Mouse (Mus musculus): ENCODE measurements around the gene H2-Q2. TPM values are rescaled to one million over a fixed set of nuclear protein-coding genes. Genes with fewer than 3 reads are reported as not detected.
A peak's percentile ranks its signal among the peaks of the same experiment; 100 is the strongest.
"Not testable (repeated sequence)": the region's sequence is repeated elsewhere in the genome, so short reads cannot be mapped to it uniquely, and the experiment has no call there.

H2-Q2 gene
- polyA plus RNA-seq (2016; fragmentation: Nextera tagmentation; extraction: Ambion mirVana), result 0.72 and 0.85 TPM in 2 replicates

DNA sequence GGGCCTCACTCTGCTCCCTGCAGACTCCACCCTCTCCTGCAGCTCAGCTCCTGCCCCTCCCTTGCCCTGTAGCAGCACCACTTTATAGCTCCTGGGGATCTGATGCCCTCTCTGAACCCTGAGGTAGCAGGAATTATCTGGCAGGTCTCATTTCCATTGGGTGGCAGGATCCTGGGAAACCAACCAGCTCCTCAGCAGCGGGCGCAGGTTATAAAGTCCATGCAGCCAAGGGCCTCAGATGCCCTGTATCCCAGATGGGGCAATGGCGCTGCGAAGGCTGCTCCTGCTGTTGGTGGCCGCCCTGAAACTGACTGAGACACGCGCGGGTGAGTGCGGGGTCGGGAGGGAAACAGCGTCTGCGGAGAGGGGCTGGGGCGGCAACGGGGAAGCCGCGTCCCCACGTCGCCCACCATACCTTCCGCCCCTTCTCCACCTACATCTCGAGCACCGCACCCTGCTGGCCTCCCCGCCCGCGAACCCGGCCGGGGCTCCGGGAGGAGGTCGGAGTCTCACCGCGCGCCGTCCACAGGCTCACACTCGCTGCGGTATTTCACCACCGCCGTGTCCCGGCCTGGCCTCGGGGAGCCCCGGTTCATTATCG is at the start of gene H2-Q2:
Gene H2-Q2 (plus strand): TSS at position 172 of the 601 bp plus-strand sequence.
- Histone ChIP-seq H3K4me1 (no peaks in the 10 kb centered on the region), H3K9me3 (replicated peaks) (no peaks in the 10 kb centered on the region), H3K9ac (no peak within 1 kb of the TSS), H3K27me3 (replicated peaks) (peaks cover 50% of the 10 kb centered on the region), H3K4me2 (peak within 1 kb of the TSS; percentile 60), H3K4me3 (peak within 1 kb of the TSS; percentile 39), H3K36me3 (no peaks in the 10 kb centered on the region), H3K27ac (no peak within 1 kb of the TSS)
- no peak for ATAC-seq
- 2% methylated on average over 34 of the region's 40 CpGs for WGBS (ENCODE audit: insufficient replicate concordance)

DNA sequence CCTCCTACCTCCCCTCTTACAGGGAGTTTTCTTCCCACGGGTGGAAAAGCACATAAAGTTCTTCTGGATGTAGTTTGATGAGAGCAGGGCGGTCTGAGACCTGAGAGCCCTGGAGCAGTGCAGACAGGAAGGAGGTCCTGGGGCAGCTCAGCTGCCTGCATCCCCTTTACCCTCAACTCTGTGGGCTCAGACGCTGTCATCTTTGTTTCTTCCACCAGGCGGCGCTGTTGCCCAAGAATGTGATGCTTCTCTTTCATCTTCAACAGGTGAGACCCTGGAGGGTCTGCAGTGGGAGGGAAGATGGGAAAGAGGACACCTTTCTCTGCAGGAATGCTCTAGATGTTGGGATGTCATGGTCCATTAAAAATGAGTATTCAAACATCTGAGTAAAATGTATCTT is 46.2 kb upstream of the H2-Q2 start:
- WGBS (ENCODE audit: insufficient replicate concordance), result 6% methylated on average over 5 of the region's 5 CpGs

GRCm38 (mm10) chr17:35300261-35300945 is 41.6 kb upstream of the H2-Q2 start:
- H3K27ac ChIP-seq; H3K4me3 ChIP-seq; ATAC-seq; H3K36me3 ChIP-seq; H3K27me3 ChIP-seq (replicated peaks); H3K4me2 ChIP-seq; H3K4me1 ChIP-seq; H3K9ac ChIP-seq; H3K9me3 ChIP-seq (replicated peaks): not testable (repeated sequence)
- WGBS (ENCODE audit: insufficient replicate concordance), result 64% methylated on average over 7 of the region's 7 CpGs

More for the DNA sequence above, 46.2 kb upstream of the H2-Q2 start:
- H3K4me3 ChIP-seq; H3K36me3 ChIP-seq; H3K9ac ChIP-seq; ATAC-seq; H3K27ac ChIP-seq; H3K4me1 ChIP-seq; H3K9me3 ChIP-seq (replicated peaks); H3K4me2 ChIP-seq; H3K27me3 ChIP-seq (replicated peaks): not testable (repeated sequence)

DNA sequence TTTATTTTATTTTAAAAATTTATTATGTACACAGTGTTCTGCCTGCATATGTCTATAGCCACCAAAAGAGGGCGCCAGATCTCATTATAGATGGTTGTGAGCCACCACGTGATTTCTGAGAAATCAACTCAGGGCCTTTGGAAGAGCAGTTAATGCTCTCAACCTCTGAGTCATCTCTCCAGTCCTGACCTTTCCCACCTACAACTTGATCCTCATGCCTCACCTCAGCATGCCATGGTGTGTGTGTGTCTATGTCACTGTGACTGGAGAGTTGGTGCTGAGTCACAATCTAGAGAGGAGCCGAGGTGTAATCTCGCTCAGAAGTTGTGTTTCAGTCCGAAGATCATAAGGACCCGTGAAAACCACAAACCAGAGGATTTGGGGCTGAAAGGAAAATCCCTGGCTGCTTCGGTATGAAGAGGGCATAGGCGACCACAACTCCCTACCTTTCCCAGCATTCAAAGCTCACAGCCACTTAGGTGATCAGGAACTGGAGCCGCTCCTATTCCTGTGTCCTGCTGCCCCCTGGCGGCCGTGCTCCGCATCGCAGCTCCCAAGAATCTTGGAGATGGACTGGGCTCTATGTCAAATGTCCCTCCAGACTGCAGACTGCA is 40.3 kb upstream of the H2-Q2 start:
- Histone ChIP-seq H3K4me1 (peaks cover 4% of the 10 kb centered on the region; the same call in 1 of the 2 replicates), H3K36me3 (no peaks in the 10 kb centered on the region), H3K9me3 (replicated peaks) (no peaks in the 10 kb centered on the region), H3K27ac (no peak overlapping the region), H3K4me3 (no peak overlapping the region), H3K27me3 (replicated peaks) (peaks cover 7% of the 10 kb centered on the region; the same call in 1 of the 2 replicates), H3K4me2 (peak overlapping the region; percentile 37), H3K9ac (no peak overlapping the region)
- ATAC-seq, result no peak
- WGBS (ENCODE audit: insufficient replicate concordance), result 17% methylated on average over 13 of the region's 13 CpGs

DNA sequence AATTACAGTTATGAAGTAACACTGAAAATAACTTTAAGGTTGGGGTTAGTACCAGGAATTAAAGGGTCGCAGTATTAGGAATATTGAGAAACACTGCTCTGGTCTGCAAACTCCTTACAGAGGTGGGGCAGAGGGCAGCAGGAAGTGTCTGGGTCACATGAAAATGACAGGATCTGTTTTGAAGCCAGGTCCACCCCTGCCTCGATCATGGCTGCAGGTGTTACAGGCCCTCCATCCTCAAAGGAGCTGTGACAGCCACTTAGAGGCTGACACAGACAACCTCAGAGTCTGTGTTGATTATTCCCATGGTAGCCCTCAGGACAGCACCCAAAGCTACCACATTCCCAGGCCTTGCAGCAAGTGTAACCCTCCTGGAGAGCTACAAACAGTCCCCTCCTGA is 38.8 kb upstream of the H2-Q2 start:
- Histone ChIP-seq H3K4me3 (no peak overlapping the region), H3K9me3 (replicated peaks) (no peaks in the 10 kb centered on the region), H3K36me3 (no peaks in the 10 kb centered on the region), H3K4me1 (peaks cover 4% of the 10 kb centered on the region; the same call in 1 of the 2 replicates), H3K4me2 (no peak overlapping the region), H3K27me3 (replicated peaks) (peaks cover 22% of the 10 kb centered on the region; the same call in 1 of the 2 replicates), H3K9ac (no peak overlapping the region), H3K27ac (no peak overlapping the region)
- WGBS (ENCODE audit: insufficient replicate concordance), result 54% methylated on average over 2 of the region's 2 CpGs
- no peak for ATAC-seq

DNA sequence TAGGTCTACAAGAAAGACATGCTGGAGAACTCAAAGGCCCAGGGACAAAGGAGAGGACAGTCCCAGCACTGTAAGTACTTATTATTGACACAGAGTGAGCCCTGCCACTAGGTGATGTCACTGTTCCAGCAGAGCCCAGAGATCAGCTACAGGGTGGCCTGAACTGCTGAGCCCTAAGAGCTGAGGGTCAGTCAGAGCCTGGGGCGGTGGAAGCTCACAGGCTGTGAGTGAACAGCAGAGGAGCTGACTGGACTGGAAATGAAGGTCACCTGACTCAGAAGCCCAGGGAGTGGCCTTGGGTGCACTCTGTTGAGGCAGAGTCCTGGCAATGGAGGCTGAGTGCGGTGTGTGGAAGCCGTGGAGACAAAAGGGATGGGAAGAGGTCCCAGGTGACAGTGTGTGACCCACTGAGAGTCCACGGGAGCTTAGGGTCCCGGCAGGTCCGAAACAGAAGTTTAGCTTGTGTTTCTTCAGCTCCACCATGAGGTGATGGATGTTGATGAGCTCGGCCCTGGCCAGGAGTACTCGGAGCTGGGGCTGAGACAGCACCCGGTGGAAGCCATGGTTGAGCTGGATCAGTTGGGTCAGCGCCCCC is 38.2 kb upstream of the H2-Q2 start:
- H3K27ac ChIP-seq, result no peak overlapping the region
- no peak overlapping the region for H3K9ac ChIP-seq
- H3K9me3 ChIP-seq (replicated peaks), result no peaks in the 10 kb centered on the region
- peaks cover 27% of the 10 kb centered on the region; the same call in 1 of the 2 replicates for H3K27me3 ChIP-seq (replicated peaks)
- H3K36me3 ChIP-seq, result no peaks in the 10 kb centered on the region
- no peak overlapping the region for H3K4me2 ChIP-seq
- ATAC-seq, result peak; percentile 49
- WGBS (ENCODE audit: insufficient replicate concordance), result 72% methylated on average over 10 of the region's 10 CpGs
- no peak overlapping the region for H3K4me3 ChIP-seq
- peaks cover 4% of the 10 kb centered on the region; the same call in 1 of the 2 replicates for H3K4me1 ChIP-seq

GRCm38 (mm10) chr17:35304478-35304877 is 37.6 kb upstream of the H2-Q2 start:
- peaks cover 27% of the 10 kb centered on the region; the same call in 1 of the 2 replicates for H3K27me3 ChIP-seq (replicated peaks)
- ATAC-seq, result no peak
- no peak overlapping the region for H3K4me3 ChIP-seq
- WGBS (ENCODE audit: insufficient replicate concordance), result 48% methylated on average over 6 of the region's 6 CpGs
- no peak overlapping the region for H3K4me2 ChIP-seq
- H3K36me3 ChIP-seq, result no peaks in the 10 kb centered on the region
- H3K9ac ChIP-seq, result no peak overlapping the region
- no peaks in the 10 kb centered on the region for H3K9me3 ChIP-seq (replicated peaks)
- no peak overlapping the region for H3K27ac ChIP-seq
- H3K4me1 ChIP-seq, result peaks cover 4% of the 10 kb centered on the region; the same call in 1 of the 2 replicates

DNA sequence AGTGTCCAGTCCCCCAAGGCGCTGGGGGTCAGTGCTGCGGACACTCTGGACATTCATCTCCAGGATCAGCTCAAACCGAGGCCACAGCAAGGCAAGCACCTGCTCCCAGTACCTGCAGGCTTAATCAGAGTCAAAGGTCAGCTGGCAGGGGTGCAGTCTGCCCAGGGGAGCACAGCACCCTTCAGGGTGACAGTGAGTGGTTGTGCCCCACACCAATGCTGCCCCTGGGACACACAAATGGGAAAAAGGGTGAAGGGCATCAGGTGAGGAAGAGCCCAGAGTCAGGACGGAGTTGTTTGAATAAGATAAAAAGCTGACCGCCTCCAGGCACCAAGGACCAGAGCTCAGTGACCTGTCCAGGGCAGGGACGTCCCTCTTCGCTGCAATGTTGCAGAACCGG is 37.1 kb upstream of the H2-Q2 start:
- H3K9me3 ChIP-seq (replicated peaks); H3K9ac ChIP-seq; H3K4me3 ChIP-seq; H3K4me1 ChIP-seq; ATAC-seq; H3K36me3 ChIP-seq; H3K27ac ChIP-seq; H3K4me2 ChIP-seq: not testable (repeated sequence)
- WGBS (ENCODE audit: insufficient replicate concordance), result 59% methylated on average over 8 of the region's 8 CpGs
- peaks cover 27% of the 10 kb centered on the region; the same call in 1 of the 2 replicates for H3K27me3 ChIP-seq (replicated peaks)

DNA sequence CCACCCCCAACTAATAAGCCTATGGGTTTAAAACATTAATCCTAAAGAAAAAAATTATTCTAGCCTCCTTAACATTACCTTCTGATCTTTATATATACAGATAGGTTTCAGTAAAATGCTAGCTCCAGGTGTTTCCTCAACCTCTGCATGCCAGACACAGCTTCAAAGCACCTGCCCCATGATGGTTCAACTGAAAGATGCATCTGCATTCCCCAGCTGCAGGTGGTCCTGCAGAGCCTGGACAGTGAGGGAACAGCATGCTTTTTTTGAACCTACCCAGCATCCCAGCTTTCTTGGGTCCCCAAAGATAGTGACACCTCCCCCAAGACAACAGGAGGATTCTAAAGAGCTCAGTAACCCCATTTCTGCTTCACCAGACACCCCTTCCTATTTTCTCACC is 23.4 kb upstream of the H2-Q2 start:
- Histone ChIP-seq H3K27me3 (replicated peaks) (peaks cover 58% of the 10 kb centered on the region), H3K4me3 (no peak overlapping the region), H3K4me1 (no peaks in the 10 kb centered on the region), H3K27ac (no peak overlapping the region), H3K4me2 (no peak overlapping the region), H3K36me3 (no peaks in the 10 kb centered on the region), H3K9ac (no peak overlapping the region), H3K9me3 (replicated peaks) (no peaks in the 10 kb centered on the region)
- no peak for ATAC-seq

DNA sequence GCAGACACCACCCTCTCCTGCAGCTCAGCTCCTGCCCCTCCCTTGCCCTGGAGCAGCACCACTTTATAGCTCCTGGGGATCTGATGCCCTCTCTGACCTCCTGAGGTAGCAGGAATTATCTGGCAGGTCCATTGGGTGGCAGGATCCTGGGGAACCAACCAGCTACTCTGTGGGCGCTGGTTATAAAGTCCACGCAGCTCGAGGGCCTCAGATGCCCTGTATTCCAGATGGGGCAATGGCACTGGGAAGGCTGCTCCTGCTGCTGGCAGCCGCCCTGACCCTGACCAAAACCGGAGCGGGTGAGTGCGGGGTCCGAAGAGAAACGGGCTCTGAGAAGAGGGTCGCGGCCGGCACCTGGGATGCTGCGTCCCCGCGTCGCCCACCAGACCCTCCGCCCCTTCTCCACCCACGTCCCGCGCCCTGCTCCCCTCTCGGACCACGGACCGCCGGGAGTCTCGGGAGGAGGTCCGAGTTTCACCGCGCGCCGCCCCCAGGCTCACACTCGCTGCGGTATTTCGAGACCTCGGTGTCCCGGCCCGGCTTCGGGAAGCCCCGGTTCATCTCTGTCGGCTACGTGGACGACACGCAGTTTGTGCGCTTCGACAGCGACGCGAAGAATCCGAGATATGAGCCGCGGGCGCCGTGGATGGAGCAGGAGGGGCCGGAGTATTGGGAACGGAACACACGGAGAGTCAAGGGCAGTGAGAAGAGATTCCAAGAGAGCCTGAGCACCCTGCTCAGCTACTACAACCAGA is 21.5 kb upstream of the H2-Q2 start, which contains the start of gene H2-Q1:
Gene H2-Q1 (plus strand): TSS at position 79 of the 755 bp plus-strand sequence.
- no peaks in the 10 kb centered on the region for H3K36me3 ChIP-seq
- peak within 1 kb of the TSS; percentile 14 for H3K4me3 ChIP-seq
- no peak within 1 kb of the TSS for H3K27ac ChIP-seq
- no peaks in the 10 kb centered on the region for H3K9me3 ChIP-seq (replicated peaks)
- H3K4me1 ChIP-seq, result no peaks in the 10 kb centered on the region
- no peak for ATAC-seq
- H3K27me3 ChIP-seq (replicated peaks), result peaks cover 65% of the 10 kb centered on the region
- WGBS (ENCODE audit: insufficient replicate concordance), result 4% methylated on average over 55 of the region's 55 CpGs
- H3K9ac ChIP-seq, result no peak within 1 kb of the TSS
- H3K4me2 ChIP-seq, result peak within 1 kb of the TSS; percentile 57

DNA sequence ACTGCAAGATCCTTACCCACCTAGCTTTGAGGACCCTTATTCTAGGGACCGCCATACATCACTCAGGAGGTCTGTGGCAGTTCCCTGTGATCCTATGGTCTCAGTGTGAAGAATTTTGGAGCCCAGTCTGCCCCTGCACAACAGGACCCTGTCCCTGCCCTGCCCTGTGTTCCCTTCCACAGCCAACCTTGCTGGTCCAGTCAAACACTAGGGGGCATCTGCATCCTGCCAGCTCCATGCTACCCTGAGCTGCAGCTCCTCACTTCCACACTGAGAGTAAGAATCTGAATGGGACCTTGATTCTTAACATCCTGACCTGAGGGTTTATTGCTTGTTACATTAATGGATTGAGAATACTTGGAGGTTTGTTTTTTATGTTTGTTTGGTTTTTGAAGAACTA is 16.9 kb upstream of the H2-Q2 start:
- H3K4me3 ChIP-seq; H3K9ac ChIP-seq; H3K27ac ChIP-seq; H3K4me1 ChIP-seq; H3K36me3 ChIP-seq; H3K4me2 ChIP-seq; H3K9me3 ChIP-seq (replicated peaks); ATAC-seq: not testable (repeated sequence)
- WGBS (ENCODE audit: insufficient replicate concordance), result 41% methylated on average over 1 of the region's 1 CpGs
- peaks cover 40% of the 10 kb centered on the region for H3K27me3 ChIP-seq (replicated peaks)

Measured in liver, embryonic 12.5 days (tissue).